Mouse (Mus musculus): Measurements from ENCODE around the gene Napepld. TPM values are rescaled to one million over a fixed set of nuclear protein-coding genes. Genes with fewer than 3 reads are reported as not detected.

Gene Napepld
- total RNA-seq (2021): 1 to 10 TPM; 2.3 to 2.8 TPM

DNA sequence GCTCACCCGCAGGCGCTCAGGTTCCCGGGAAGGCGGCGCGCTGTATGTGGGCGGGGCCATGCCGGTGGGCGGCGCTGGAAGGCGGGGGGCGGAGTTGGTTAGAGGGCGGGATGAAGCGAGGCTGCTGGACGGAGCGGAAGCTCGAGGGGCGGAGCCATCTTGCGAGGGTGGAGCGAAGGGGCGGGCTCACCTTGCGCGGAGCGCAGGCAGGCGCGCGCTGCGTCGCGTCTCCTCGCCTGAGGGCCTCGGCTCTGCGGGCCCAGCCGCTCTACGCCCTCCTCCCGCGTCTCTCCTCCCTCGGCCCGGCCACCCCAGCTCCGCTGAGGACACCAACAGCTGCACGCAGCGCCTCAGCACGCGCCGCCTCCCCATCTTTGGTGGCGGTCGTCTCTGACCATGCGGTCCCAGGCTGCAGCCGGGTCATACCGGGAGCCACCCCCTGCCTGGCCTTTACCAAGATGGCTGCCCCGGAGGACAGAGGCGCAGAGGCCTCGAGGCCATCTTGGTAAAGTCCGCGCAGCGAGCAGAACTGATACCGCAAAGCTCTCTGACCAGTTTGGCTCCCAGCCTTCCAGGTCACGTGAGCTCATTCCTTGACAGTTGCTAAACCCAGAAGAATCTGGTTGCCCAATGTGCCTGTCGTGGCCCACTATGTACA lies at the start of gene Napepld:
Gene Napepld, minus strand, starts transcription at position 46 of the 658 bp plus-strand sequence.
- DNase-seq: peak; percentile 99
- intact Hi-C loops (cut with DNase I): no loop called here

DNA sequence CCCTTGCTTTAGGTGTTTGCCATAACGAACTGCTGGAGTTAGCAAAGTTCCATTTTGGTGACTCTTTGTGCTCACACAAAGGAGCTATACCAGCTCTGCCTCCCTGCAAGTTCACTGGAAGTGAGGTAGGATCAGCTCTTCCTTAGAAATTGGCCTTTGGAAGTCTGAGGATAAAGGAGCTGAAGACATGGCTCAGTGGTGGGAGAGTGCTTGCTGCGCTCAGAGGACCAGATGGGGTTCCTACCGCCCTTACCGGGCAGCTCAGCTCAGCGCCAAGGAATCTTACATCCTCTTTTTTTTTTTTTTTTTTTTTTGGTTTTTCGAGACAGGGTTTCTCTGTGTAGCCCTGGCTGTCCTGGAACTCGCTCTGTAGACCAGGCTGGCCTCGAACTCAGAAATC lies 44.8 kb upstream of the Napepld start:
- intact Hi-C loops (cut with DNase I): no loop called here
- DNase-seq: no peak

- no peak for DNase-seq
- intact Hi-C loops (cut with DNase I): no loop called here
Observed at GRCm38 (mm10) chr5:21744651-21745050, 43.5 kb upstream of the Napepld start.

- DNase-seq: no peak
- intact Hi-C loops (cut with DNase I): no loop called here
Observed at GRCm38 (mm10) chr5:21743606-21744005, 42.4 kb upstream of the Napepld start.

DNA sequence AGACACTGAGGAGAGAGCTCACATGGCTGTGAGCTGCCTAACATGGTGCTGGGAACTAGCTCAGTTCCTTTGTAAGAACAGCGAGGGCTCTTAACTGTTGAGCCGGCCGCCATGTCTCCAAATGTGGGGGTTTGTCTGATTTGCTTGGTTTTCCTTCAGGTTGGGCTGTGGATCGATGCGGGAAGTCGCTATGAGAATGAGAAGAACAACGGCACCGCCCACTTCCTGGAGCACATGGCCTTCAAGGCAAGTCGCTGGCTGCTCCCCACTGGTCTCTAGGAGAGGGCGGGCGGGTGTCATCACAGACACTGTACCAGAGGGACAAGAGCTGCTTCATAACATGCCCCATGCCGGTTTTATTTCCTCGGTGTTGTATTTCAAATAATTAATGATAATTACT lies 38.7 kb upstream of the Napepld start:
- intact Hi-C loops (cut with DNase I): loop anchor here (5.0 kb wide), 1 partner anchor 83 kb away; no protein-coding TSS in a partner anchor
- no peak for DNase-seq

DNA sequence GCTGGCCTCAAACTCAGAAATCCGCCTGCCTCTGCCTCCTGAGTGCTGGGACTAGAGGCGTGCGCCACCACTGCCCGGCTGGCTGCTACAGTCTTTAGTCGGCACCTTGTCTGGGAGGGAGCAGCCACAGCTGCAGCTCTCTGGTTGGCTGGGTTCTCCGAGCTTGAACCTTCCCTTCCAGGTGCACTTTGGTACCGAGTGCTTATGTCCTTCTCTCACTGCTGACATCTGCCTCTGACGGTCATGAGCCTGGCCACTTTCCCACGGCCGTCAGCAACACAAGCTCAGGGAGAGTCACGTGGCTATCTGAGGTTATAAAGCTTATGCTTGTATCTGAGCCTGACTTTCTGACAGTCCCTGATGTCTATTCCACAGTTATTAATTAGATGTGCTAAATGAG lies 37.9 kb upstream of the Napepld start:
- DNase-seq: no peak
- intact Hi-C loops (cut with DNase I): loop anchor here (5.0 kb wide), 1 partner anchor 82 kb away; no protein-coding TSS in a partner anchor

DNA sequence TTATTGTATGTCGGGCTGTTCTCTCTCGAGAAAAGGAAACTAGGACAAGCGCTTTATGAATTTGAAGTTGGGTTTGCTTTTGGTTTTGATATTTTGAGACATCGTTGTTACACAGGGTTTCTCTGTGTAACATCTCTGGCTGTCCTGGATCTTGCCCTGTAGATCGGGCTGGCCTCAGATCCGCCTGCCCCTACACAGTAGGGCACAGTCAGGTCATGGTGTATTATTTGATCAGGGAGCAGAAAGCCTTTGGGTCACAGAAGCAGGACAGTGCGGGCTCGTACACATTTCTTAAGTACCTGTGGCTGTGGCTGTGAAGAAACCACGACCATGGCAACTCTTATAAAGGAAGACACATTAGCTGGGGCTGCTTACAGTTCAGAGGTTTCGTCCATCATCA lies 36.4 kb upstream of the Napepld start:
- intact Hi-C loops (cut with DNase I): loop anchor here (5.0 kb wide), 1 partner anchor 80 kb away; no protein-coding TSS in a partner anchor
- DNase-seq: no peak

GRCm38 (mm10) chr5:21736956-21737585 lies 35.9 kb upstream of the Napepld start, which contains the start of gene Pmpcb:
Gene Pmpcb (plus strand): TSS chr5:21737141.
- DNase-seq: peak; percentile 89
- intact Hi-C loops (cut with DNase I): loop anchor here (5.0 kb wide), 1 partner anchor 80 kb away; no protein-coding TSS in a partner anchor

DNA sequence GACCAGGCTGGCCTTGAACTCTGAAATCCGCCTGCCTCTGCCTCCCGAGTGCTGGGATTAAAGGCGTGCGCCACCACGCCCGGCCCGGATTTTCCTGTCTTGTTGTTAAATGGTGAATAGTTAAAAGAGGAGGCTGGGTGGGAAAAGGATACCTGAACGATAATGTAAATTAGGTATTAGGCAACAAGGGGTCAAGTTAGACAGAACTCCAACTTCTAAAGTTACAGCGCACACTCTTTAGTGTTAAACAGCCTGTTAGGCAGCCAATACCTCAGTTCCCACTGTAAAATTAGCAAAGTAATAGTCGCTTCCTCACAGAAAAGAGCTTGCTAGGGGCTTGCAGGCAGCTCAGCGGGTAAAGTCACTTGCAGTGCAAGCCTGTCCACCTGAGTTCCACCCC lies 34.9 kb upstream of the Napepld start:
- DNase-seq: no peak
- intact Hi-C loops (cut with DNase I): loop anchor here (5.0 kb wide), 1 partner anchor 79 kb away; no protein-coding TSS in a partner anchor

DNA sequence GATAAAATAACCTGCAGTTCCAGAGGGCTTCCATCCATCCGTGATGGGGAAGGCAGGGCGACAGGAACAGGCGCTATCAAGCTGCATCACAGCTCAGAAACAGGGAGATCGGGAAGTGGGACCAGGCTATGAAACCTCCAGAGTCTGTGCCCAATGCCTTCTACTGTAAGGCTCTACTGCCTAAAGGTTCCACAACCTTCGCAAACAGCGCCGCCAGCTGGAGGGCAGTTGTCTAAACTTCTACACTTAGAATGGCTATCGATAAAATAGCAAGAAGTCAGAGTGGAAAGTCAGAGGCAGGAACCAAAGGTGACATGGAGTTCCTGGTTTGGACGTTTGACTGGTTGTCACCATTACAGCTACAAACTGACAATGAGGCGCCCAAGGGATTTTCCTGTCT lies 34.4 kb upstream of the Napepld start:
- peak; percentile 76 for DNase-seq
- intact Hi-C loops (cut with DNase I): loop anchor here (5.0 kb wide), 1 partner anchor 78 kb away; no protein-coding TSS in a partner anchor

GRCm38 (mm10) chr5:21735100-21735499 lies 33.9 kb upstream of the Napepld start:
- intact Hi-C loops (cut with DNase I): loop anchor here (5.0 kb wide), 1 partner anchor 78 kb away; no protein-coding TSS in a partner anchor

DNA sequence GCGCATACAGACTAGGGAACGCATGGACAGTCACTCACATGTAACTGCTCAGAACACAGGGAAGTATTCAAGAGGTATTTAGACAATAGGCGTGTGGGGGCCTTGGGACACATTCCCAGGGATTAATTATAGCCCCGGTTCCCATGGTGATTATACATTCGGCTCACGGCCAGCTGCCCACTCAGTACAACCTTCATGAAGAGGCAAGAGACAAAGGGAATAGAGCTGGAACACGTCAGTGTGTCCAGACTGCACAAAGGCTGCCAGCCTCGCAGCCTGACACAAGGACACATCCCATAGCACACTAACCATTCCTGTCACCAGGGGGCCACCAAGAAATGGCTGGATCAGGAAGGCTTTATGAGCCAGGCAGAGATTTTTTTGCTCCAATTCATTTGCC lies 31.7 kb upstream of the Napepld start:
- DNase-seq: peak; percentile 85
- intact Hi-C loops (cut with DNase I): no loop called here

More at GRCm38 (mm10) chr5:21735100-21735499, 33.9 kb upstream of the Napepld start:
- no peak for DNase-seq

GRCm38 (mm10) chr5:21732177-21732911 lies 31.1 kb upstream of the Napepld start:
- intact Hi-C loops (cut with DNase I): no loop called here
- DNase-seq: no peak

DNA sequence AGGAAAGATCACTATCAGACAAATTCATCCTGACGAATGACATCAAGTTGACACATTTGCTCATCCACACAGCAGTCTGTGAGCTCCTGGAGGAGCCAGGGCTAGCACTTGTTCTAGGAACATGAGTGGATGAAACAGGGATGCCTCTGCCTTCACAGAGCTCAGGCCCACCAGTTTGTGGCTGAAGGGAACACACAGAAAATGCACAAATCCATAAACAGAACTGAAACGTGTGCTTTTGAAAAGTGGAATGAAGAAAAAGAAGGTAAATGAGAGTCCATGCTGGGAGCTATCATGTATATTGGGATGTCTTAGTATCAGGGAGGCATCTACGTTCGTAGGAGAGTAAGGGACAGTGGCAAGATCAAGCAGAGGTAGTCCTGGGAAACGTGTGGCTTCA lies 27.9 kb upstream of the Napepld start:
- intact Hi-C loops (cut with DNase I): no loop called here
- DNase-seq: no peak

DNA sequence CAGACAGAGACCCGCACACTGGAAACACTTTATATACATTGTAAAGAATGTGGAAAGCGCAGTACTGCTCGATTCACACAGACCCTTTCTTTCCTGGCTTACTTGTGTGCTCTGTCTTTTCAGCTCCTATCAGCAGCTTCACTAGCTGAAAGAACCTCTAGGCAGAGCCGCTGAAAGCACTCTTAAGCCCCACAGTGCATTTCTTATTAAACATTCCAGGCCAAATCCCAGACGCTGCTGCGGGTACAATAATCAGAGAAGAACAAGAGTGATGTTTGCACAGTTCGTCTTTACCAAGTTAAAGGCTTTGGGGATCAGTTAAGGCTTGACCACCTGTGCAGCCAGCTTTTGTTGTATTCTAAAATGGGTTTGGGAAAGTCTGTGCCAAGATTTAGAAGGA lies 23.7 kb upstream of the Napepld start:
- intact Hi-C loops (cut with DNase I): no loop called here
- no peak for DNase-seq

GRCm38 (mm10) chr5:21724427-21724826 lies 23.2 kb upstream of the Napepld start:
- DNase-seq: no peak
- intact Hi-C loops (cut with DNase I): no loop called here

GRCm38 (mm10) chr5:21719209-21719608 lies 18.0 kb upstream of the Napepld start:
- DNase-seq: no peak
- intact Hi-C loops (cut with DNase I): no loop called here

GRCm38 (mm10) chr5:21718546-21718945 lies 17.4 kb upstream of the Napepld start:
- DNase-seq: no peak
- intact Hi-C loops (cut with DNase I): no loop called here

- DNase-seq: no peak
- intact Hi-C loops (cut with DNase I): no loop called here
Observed at GRCm38 (mm10) chr5:21717165-21717715, 16.0 kb upstream of the Napepld start.

- intact Hi-C loops (cut with DNase I): no loop called here
- no peak for DNase-seq
Observed at GRCm38 (mm10) chr5:21714447-21714846, 13.3 kb upstream of the Napepld start.

- intact Hi-C loops (cut with DNase I): no loop called here
- no peak for DNase-seq
Observed at GRCm38 (mm10) chr5:21712127-21712715, 11.0 kb upstream of the Napepld start.
